Mouse (Mus musculus) MEL (cell line): ENCODE measurements around the gene Wdcp. TPM values are rescaled to one million over a fixed set of nuclear protein-coding genes. Genes with fewer than 3 reads are reported as not detected.

Experiments used
- DNase-seq: peaks from one replicate; pipeline ENCODE4 v3.0.0; 2011; ENCODE audit warnings: low read depth, low spot score
- H3K27ac ChIP-seq: 2 replicates; pipeline ENCODE4 v1.5.1; 2012; ENCODE audit warnings: low read depth, mild to moderate bottlenecking, control low read depth, low read length, moderate library complexity; ENCODE audit not compliant: control insufficient read depth
- H3K27me3 ChIP-seq, 2 experiments: fragments of 150-350 bp in 1 of 2; sonication (generic) in 1 of 2; 2 replicates each; pipeline ENCODE4 v1.6.1; 2012; ENCODE audit warnings: low read length in 2 of 2, mild to moderate bottlenecking in 2 of 2, improper control_type of control experiment in 1 of 2, moderate library complexity in 1 of 2; ENCODE audit not compliant: insufficient read depth in 2 of 2, control insufficient read depth in 1 of 2
- H3K36me3 ChIP-seq, 2 experiments: 2 replicates each; pipeline ENCODE4 v1.6.1; 2012 to 2014; ENCODE audit warnings: low read length in 2 of 2, improper control_type of control experiment in 1 of 2, inconsistent platforms in 1 of 2, mild to moderate bottlenecking in 1 of 2; ENCODE audit not compliant: insufficient read depth in 2 of 2, control insufficient read depth in 1 of 2
- H3K4me1 ChIP-seq, 2 experiments: fragments of 150-350 bp in 1 of 2; sonication (generic) in 1 of 2; 2 replicates each; pipeline ENCODE4 v1.6.1; 2012; ENCODE audit warnings: low read length in 2 of 2, improper control_type of control experiment in 1 of 2, mild to moderate bottlenecking in 1 of 2; ENCODE audit not compliant: insufficient read depth in 2 of 2, control insufficient read depth in 1 of 2
- H3K4me3 ChIP-seq, 2 experiments: fragments of 150-350 bp in 1 of 2; sonication (generic) in 1 of 2; 2 replicates each; pipeline ENCODE4 v1.5.1; 2012; ENCODE audit warnings: low read depth in 2 of 2, low read length in 2 of 2, mild to moderate bottlenecking in 2 of 2, moderate library complexity in 2 of 2, control low read depth in 1 of 2, improper control_type of control experiment in 1 of 2; ENCODE audit not compliant: control insufficient read depth in 1 of 2, insufficient read depth in 1 of 2
- H3K79me2 ChIP-seq: 2 replicates; pipeline ENCODE4 v1.6.1; 2012; ENCODE audit warnings: mild to moderate bottlenecking, low read length, moderate library complexity; ENCODE audit not compliant: control insufficient read depth, poor library complexity, insufficient read depth
- H3K9ac ChIP-seq: 2 replicates; pipeline ENCODE4 v1.6.1; 2012; ENCODE audit warnings: low read depth, mild to moderate bottlenecking, control low read depth, low read length, moderate library complexity; ENCODE audit not compliant: control insufficient read depth, poor library complexity, severe bottlenecking
- H3K9me3 ChIP-seq: fragments of 150-350 bp; sonication (generic); replicated peaks from 2 replicates; pipeline ENCODE4 v1.6.1; 2012; ENCODE audit warnings: mild to moderate bottlenecking, low read length, improper control_type of control experiment, moderate library complexity; ENCODE audit not compliant: insufficient read depth
- BHLHE40 ChIP-seq: IDR thresholded peaks from 2 replicates; pipeline ENCODE4 v1.6.1; 2012; ENCODE audit warnings: low read depth, mild to moderate bottlenecking, inconsistent platforms, low read length, improper control_type of control experiment, borderline replicate concordance
- CTCF ChIP-seq, 3 experiments: IDR thresholded peaks in 2 of 3; conservative IDR thresholded peaks in 1 of 3; 2 replicates each; pipeline ENCODE4 v1.5.1; 2011 to 2012; ENCODE audit warnings: low read length in 3 of 3, low read depth in 2 of 3, mild to moderate bottlenecking in 2 of 3, improper control_type of control experiment in 1 of 3, inconsistent platforms in 1 of 3, mixed read lengths in 1 of 3, moderate library complexity in 1 of 3; ENCODE audit not compliant: control insufficient read depth in 1 of 3, insufficient read depth in 1 of 3, poor library complexity in 1 of 3, severe bottlenecking in 1 of 3
- E2F4 ChIP-seq: IDR thresholded peaks from 2 replicates; pipeline ENCODE4 v1.6.1; 2011; ENCODE audit warnings: low read depth, low read length, improper control_type of control experiment, borderline replicate concordance
- ETS1 ChIP-seq: IDR thresholded peaks from 2 replicates; pipeline ENCODE4 v1.6.1; 2012; ENCODE audit warnings: low read depth, mild to moderate bottlenecking, inconsistent platforms, low read length, improper control_type of control experiment, moderate library complexity
- HCFC1 ChIP-seq: IDR thresholded peaks from 2 replicates; pipeline ENCODE4 v1.6.1; 2012; ENCODE audit warnings: low read depth, mild to moderate bottlenecking, inconsistent platforms, low read length, improper control_type of control experiment, moderate library complexity
- JUND ChIP-seq: IDR thresholded peaks from 2 replicates; pipeline ENCODE4 v1.6.1; 2011; ENCODE audit warnings: low read depth, mild to moderate bottlenecking, improper control_type of control experiment, low read length
- MAFK ChIP-seq: IDR thresholded peaks from 2 replicates; pipeline ENCODE4 v1.6.1; 2011; ENCODE audit warnings: low read depth, mild to moderate bottlenecking, low read length, improper control_type of control experiment, borderline replicate concordance
- MAX ChIP-seq: IDR thresholded peaks from 2 replicates; pipeline ENCODE4 v1.6.1; 2011; ENCODE audit warnings: low read length, improper control_type of control experiment
- MEF2A ChIP-seq: IDR thresholded peaks from 2 replicates; pipeline ENCODE4 v1.6.1; 2014; ENCODE audit warnings: low read depth, mild to moderate bottlenecking, inconsistent platforms, low read length, improper control_type of control experiment; ENCODE audit not compliant: poor library complexity, insufficient replicate concordance, severe bottlenecking; ENCODE audit errors: extremely low read depth
- NELFE ChIP-seq: IDR thresholded peaks from 2 replicates; pipeline ENCODE4 v1.6.1; 2011; ENCODE audit warnings: low read depth, low read length, improper control_type of control experiment
- POLR2AphosphoS2 ChIP-seq: IDR thresholded peaks from 2 replicates; pipeline ENCODE4 v1.6.1; 2011; ENCODE audit warnings: low read length, improper control_type of control experiment
- RCOR1 ChIP-seq: IDR thresholded peaks from 2 replicates; pipeline ENCODE4 v1.6.1; 2012; ENCODE audit warnings: low read depth, mild to moderate bottlenecking, inconsistent platforms, low read length, improper control_type of control experiment
- SIN3A ChIP-seq: IDR thresholded peaks from 2 replicates; pipeline ENCODE4 v1.6.1; 2012; ENCODE audit warnings: low read length, improper control_type of control experiment, inconsistent platforms
- SMC3 ChIP-seq: IDR thresholded peaks from 2 replicates; pipeline ENCODE4 v1.6.1; 2011; ENCODE audit warnings: low read depth, low read length, improper control_type of control experiment
- TBP ChIP-seq: IDR thresholded peaks from 2 replicates; pipeline ENCODE4 v1.8.0; 2011; ENCODE audit warnings: low read depth, low read length, improper control_type of control experiment
- TCF12 ChIP-seq: IDR thresholded peaks from 2 replicates; pipeline ENCODE4 v1.6.1; 2014; ENCODE audit warnings: low read depth, mild to moderate bottlenecking, inconsistent platforms, low read length, improper control_type of control experiment, moderate library complexity
- ZC3H11A ChIP-seq: IDR thresholded peaks from 2 replicates; pipeline ENCODE4 v1.6.1; 2012; ENCODE audit warnings: low read depth, mild to moderate bottlenecking, inconsistent platforms, low read length, improper control_type of control experiment
- polyA plus RNA-seq, 2 experiments: library from polyadenylated mRNA; stranded (reverse) in 1 of 2; unstranded in 1 of 2; fragments of >175 nt in 1 of 2; fragments of >200 nt in 1 of 2; gene quantifications; 2 replicates each; pipeline versions ENCODE4 v1.2.1 to v1.2.4; 2012; ENCODE audit warnings: low replicate concordance in 2 of 2, low read depth in 1 of 2; ENCODE audit not compliant: insufficient read length in 2 of 2, insufficient read depth in 1 of 2, missing spikeins in 1 of 2
- total RNA-seq: library from RNA; depleted of rRNA; stranded (reverse); fragments of 300-350 nt; gene quantifications from 2 replicates; pipeline ENCODE4 v1.2.3, GENCODE M21; 2012

Wdcp gene
- total and polyA plus RNA-seq, 3 experiments: 12.6 to 16.5 TPM; not detected in 1

- Histone ChIP-seq H3K27ac (no peak overlapping the region), H3K4me3 (no peak overlapping the region), H3K36me3 (no peaks in the 10 kb centered on the region; a peak in 1 of 4 replicates), H3K79me2 (no peaks in the 10 kb centered on the region; the same call in 1 of the 2 replicates), H3K27me3 (no peaks in the 10 kb centered on the region), H3K9ac (no peak overlapping the region), H3K4me1 (peaks cover 0 to 7% of the 10 kb centered on the region in 2 experiments; a peak in 2 of 4 replicates), H3K9me3 (no peaks in the 10 kb centered on the region)
- TF ChIP-seq BHLHE40 (no peak), SMC3 (no peak), NELFE (no peak), HCFC1 (no peak), CTCF (IDR thresholded peaks at IDR 0.05 in 2 of 3, conservative IDR thresholded peaks at IDR 0.05 in 1 of 3; ENCODE audit: control insufficient read depth in 1 of 3, insufficient read depth in 1 of 3, low read depth in 2 of 3, low read length in 3 of 3, poor library complexity in 1 of 3, severe bottlenecking in 1 of 3) (no peak), ETS1 (no peak), RCOR1 (no peak), SIN3A (no peak), MAFK (no peak), TCF12 (no peak), MAX (no peak), ZC3H11A (no peak), POLR2AphosphoS2 (no peak), MEF2A (no peak)
- DNase-seq: no peak
Observed at GRCm38 (mm10) chr12:4836959-4837358, 6.1 kb upstream of the Wdcp start.

- DNase-seq: peak; percentile 84
Observed at GRCm38 (mm10) chr12:4840010-4840409, 3.1 kb upstream of the Wdcp start.

More at GRCm38 (mm10) chr12:4840010-4840409, 3.1 kb upstream of the Wdcp start:
- Histone ChIP-seq H3K4me1 (peaks cover 0 to 19% of the 10 kb centered on the region in 2 experiments; a peak in 2 of 4 replicates), H3K4me3 (peak overlapping the region; percentile 76 to 90; a peak in 3 of 4 replicates), H3K9me3 (no peaks in the 10 kb centered on the region), H3K79me2 (peaks cover 11% of the 10 kb centered on the region), H3K27me3 (no peaks in the 10 kb centered on the region), H3K9ac (0 out of 2 replicates have a peak overlapping the region, but pooled peaks have one; percentile 62), H3K27ac (no peak overlapping the region), H3K36me3 (peaks cover 0 to 11% of the 10 kb centered on the region in 2 experiments; a peak in 2 of 4 replicates)
- TF ChIP-seq E2F4: no peak
- no peak for TF ChIP-seq MEF2A
- no peak for TF ChIP-seq JUND
- 0 out of 2 replicates have a peak, but pooled peaks have one; percentile 13 for TF ChIP-seq TBP
